In the genomic region with DNA sequence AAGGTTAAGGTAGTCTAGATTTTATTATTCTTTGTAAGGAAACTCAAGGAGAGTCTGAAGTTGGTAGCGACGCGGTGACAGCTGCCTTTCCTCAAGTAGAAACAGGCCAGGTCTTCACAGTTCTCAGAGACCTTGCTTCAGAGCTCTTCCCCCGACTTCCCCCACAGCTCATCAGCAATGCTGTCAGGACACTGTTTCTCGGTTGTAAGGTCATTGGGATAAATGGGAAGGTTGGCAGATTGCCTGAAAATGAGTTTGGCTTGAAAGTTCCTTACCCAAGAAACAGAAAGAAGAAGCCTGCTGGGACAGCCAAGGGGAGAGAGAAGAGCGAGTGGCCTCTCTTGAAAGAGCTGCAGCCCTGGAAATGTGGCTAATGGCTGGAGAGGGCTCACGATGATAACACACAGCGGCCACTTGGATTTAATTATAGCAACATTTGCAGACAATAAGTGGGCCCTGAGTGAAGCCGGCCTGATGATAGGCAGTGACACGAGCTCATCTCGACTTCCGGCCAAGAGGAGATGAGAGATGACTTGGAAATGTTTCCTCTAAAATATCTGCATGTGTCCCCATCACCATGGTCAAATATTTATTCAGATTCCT, we compare ENCODE assay signal across 10 mouse cellular contexts.
A peak's percentile ranks its signal among the peaks of the same experiment; 100 is the strongest.
DNase-seq lines count a peak whose midpoint lies in the region; ATAC-seq lines count a peak whose summit lies in the region.
"Had no signal": no experiment of that assay in that cellular context is flagged by ENCODE, and none has a peak within 500 bp of the region (broad histone marks: within the 10 kb centered on the region; RNA-seq: fewer than 3 reads in every experiment).

No protein-coding gene starts in this region.

- H3K4me3 ChIP-seq in kidney, embryonic 15.5 days (replicated peaks), result no peak overlapping the region
- H3K4me3 ChIP-seq: intestine, embryonic 15.5 days; liver, embryonic 15.5 days had no signal

- intact Hi-C loops in heart, postnatal 10 days (cut with DNase I), result no loop called here

- no peak for ATAC-seq in kidney, embryonic 15.5 days (replicated peaks; ENCODE audit: low FRiP score)
- ATAC-seq: intestine, embryonic 15.5 days had no signal

- no peak overlapping the region for H3K4me2 ChIP-seq in kidney, embryonic 15.5 days
- H3K4me2 ChIP-seq: intestine, embryonic 15.5 days; liver, embryonic 15.5 days had no signal

- 0 out of 2 replicates have a peak, but pooled peaks cover 4% of the 10 kb centered on the region for H3K4me1 ChIP-seq in kidney, embryonic 15.5 days
- H3K4me1 ChIP-seq: intestine, embryonic 15.5 days; liver, embryonic 15.5 days had no signal

- 63% methylated on average over 12 of the region's 12 CpGs for WGBS in kidney, embryonic 15.5 days

- no peak overlapping the region for H3K27ac ChIP-seq in kidney, embryonic 15.5 days
- H3K27ac ChIP-seq: intestine, embryonic 15.5 days; liver, embryonic 15.5 days had no signal

- no peaks in the 10 kb centered on the region for H3K36me3 ChIP-seq in kidney, embryonic 15.5 days
- H3K36me3 ChIP-seq: intestine, embryonic 15.5 days; liver, embryonic 15.5 days had no signal

- no peaks in the 10 kb centered on the region for H3K9me3 ChIP-seq in kidney, embryonic 15.5 days (replicated peaks)
- H3K9me3 ChIP-seq: intestine, embryonic 15.5 days had no signal

- H3K9ac ChIP-seq in kidney, embryonic 15.5 days, result no peak overlapping the region
- H3K9ac ChIP-seq: intestine, embryonic 15.5 days; liver, embryonic 15.5 days had no signal

- DNase-seq in kidney, adult 9 months, result peak; percentile 13
- DNase-seq in MN1 (ENCODE audit: low spot score), result peak; percentile 79
- peak; percentile 20 for DNase-seq in adrenal gland, adult 8-10 months
- DNase-seq in heart, postnatal 10 days, result peak; percentile 32 to 50
- DNase-seq in right cerebral cortex, postnatal 36 days (ENCODE audit: low spot score in 2 of 2), result no peak
- DNase-seq in gastrocnemius, postnatal 25 days, result no peak
- DNase-seq in gastrocnemius, postnatal 10 days, result no peak

- no peaks in the 10 kb centered on the region for H3K27me3 ChIP-seq in kidney, embryonic 15.5 days
- H3K27me3 ChIP-seq: intestine, embryonic 15.5 days; liver, embryonic 15.5 days had no signal

Comparison
In these comparisons a context has a peak if more than half of its experiments do, and no peak if none do; other contexts are left out.
1. DNase-seq: peak in kidney, adult 9 months (single experiment), MN1 (single experiment), adrenal gland, adult 8-10 months (single experiment) and heart, postnatal 10 days (2 of 2); none in right cerebral cortex, postnatal 36 days (0 of 2), gastrocnemius, postnatal 25 days (single experiment) and gastrocnemius, postnatal 10 days (single experiment).